Mouse (Mus musculus): ENCODE data around the gene Mob3a. TPM values are rescaled to one million over a fixed set of nuclear protein-coding genes. Genes with fewer than 3 reads are reported as not detected.

The Mob3a gene
- total RNA-seq, 1 experiment from 2014 or later = 57.4 TPM

GRCm38 (mm10) chr10:80682003-80682402 is 19.8 kb downstream of the Mob3a start:
- ATAC-seq (replicated peaks; ENCODE audit: insufficient number of reproducible peaks, low FRiP score, low TSS enrichment, poor library complexity, severe bottlenecking) = no peak

GRCm38 (mm10) chr10:80680260-80680696 is 21.5 kb downstream of the Mob3a start:
- ATAC-seq (replicated peaks; ENCODE audit: insufficient number of reproducible peaks, low FRiP score, low TSS enrichment, poor library complexity, severe bottlenecking) = no peak

GRCm38 (mm10) chr10:80679556-80680259 is 22.1 kb downstream of the Mob3a start:
- no peak for ATAC-seq (replicated peaks; ENCODE audit: insufficient number of reproducible peaks, low FRiP score, low TSS enrichment, poor library complexity, severe bottlenecking)

- no peak for ATAC-seq (replicated peaks; ENCODE audit: insufficient number of reproducible peaks, low FRiP score, low TSS enrichment, poor library complexity, severe bottlenecking)
These were observed 23.0 kb downstream of the Mob3a start for GRCm38 (mm10) chr10:80678601-80679377.

- peak; percentile 59 for ATAC-seq (replicated peaks; ENCODE audit: insufficient number of reproducible peaks, low FRiP score, low TSS enrichment, poor library complexity, severe bottlenecking)
These were observed 23.8 kb downstream of the Mob3a start, which contains the start of gene Mknk2 for GRCm38 (mm10) chr10:80677942-80678436. Gene Mknk2 (minus strand): TSS chr10:80678112.

GRCm38 (mm10) chr10:80677128-80677875 is 24.5 kb downstream of the Mob3a start:
- peak; percentile 7 for ATAC-seq (replicated peaks; ENCODE audit: insufficient number of reproducible peaks, low FRiP score, low TSS enrichment, poor library complexity, severe bottlenecking)

GRCm38 (mm10) chr10:80676198-80676928 is 25.4 kb downstream of the Mob3a start:
- peak; percentile 63 for ATAC-seq (replicated peaks; ENCODE audit: insufficient number of reproducible peaks, low FRiP score, low TSS enrichment, poor library complexity, severe bottlenecking)

- ATAC-seq (replicated peaks; ENCODE audit: insufficient number of reproducible peaks, low FRiP score, low TSS enrichment, poor library complexity, severe bottlenecking) = no peak
These were observed 26.2 kb downstream of the Mob3a start for GRCm38 (mm10) chr10:80675405-80676197.

- ATAC-seq (replicated peaks; ENCODE audit: insufficient number of reproducible peaks, low FRiP score, low TSS enrichment, poor library complexity, severe bottlenecking) = no peak
These were observed 26.8 kb downstream of the Mob3a start for GRCm38 (mm10) chr10:80674851-80675404.

- ATAC-seq (replicated peaks; ENCODE audit: insufficient number of reproducible peaks, low FRiP score, low TSS enrichment, poor library complexity, severe bottlenecking) = no peak
These were observed 27.5 kb downstream of the Mob3a start for GRCm38 (mm10) chr10:80674161-80674711.

GRCm38 (mm10) chr10:80673690-80674089 is 28.1 kb downstream of the Mob3a start:
- no peak for ATAC-seq (replicated peaks; ENCODE audit: insufficient number of reproducible peaks, low FRiP score, low TSS enrichment, poor library complexity, severe bottlenecking)

- ATAC-seq (replicated peaks; ENCODE audit: insufficient number of reproducible peaks, low FRiP score, low TSS enrichment, poor library complexity, severe bottlenecking) = no peak
These were observed 29.7 kb downstream of the Mob3a start for GRCm38 (mm10) chr10:80671936-80672690.

GRCm38 (mm10) chr10:80671251-80671650 is 30.5 kb downstream of the Mob3a start:
- ATAC-seq (replicated peaks; ENCODE audit: insufficient number of reproducible peaks, low FRiP score, low TSS enrichment, poor library complexity, severe bottlenecking) = no peak

GRCm38 (mm10) chr10:80670531-80670930 is 31.2 kb downstream of the Mob3a start:
- no peak for ATAC-seq (replicated peaks; ENCODE audit: insufficient number of reproducible peaks, low FRiP score, low TSS enrichment, poor library complexity, severe bottlenecking)

- no peak for ATAC-seq (replicated peaks; ENCODE audit: insufficient number of reproducible peaks, low FRiP score, low TSS enrichment, poor library complexity, severe bottlenecking)
These were observed 31.9 kb downstream of the Mob3a start for GRCm38 (mm10) chr10:80669737-80670485.

GRCm38 (mm10) chr10:80669018-80669417 is 32.8 kb downstream of the Mob3a start:
- ATAC-seq (replicated peaks; ENCODE audit: insufficient number of reproducible peaks, low FRiP score, low TSS enrichment, poor library complexity, severe bottlenecking) = no peak
